Mouse (Mus musculus): ENCODE results near the gene Arid3b.

DNA sequence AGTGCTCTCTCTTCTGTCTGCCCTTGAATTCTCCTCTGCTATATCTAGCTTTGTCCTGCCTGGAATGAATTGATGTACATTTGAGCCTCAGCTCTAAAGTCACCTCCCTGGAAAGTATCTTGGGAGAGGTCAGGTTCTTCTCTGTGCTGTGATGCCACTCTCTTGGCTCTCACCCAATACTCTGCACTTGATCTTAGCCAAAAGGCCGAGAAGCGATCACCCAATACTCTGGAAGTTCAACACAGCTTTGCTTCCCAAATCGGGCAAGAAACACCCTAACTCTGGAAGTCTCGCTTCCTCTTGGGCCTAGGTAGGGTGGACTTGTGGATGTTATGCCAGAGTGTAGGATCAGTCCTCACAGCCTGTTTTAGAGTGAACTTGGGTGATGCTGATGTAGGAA, 69.4 kb downstream of the Arid3b start:
- TF ChIP-seq HCFC1 (IDR thresholded peaks at IDR 0.05; ENCODE audit: borderline replicate concordance, insufficient read depth, low read length) (no peak), MAFK (IDR thresholded peaks at IDR 0.05; ENCODE audit: insufficient read depth, low read depth, low read length) (no peak), ZC3H11A (IDR thresholded peaks at IDR 0.05; ENCODE audit: borderline replicate concordance, low read depth, low read length) (no peak)
